8 mouse cellular contexts compared by ENCODE assay signal in genomic region chr1:143777558-143778218, GRCm38 (mm10). TPM values are rescaled to one million over a fixed set of nuclear protein-coding genes. Genes with fewer than 3 reads are reported as not detected.
DNase-seq lines count a peak whose midpoint lies in the region; ATAC-seq and TF ChIP-seq lines count a peak whose summit lies in the region.

No protein-coding gene starts in this region.

- H3K4me2 ChIP-seq in midbrain, embryonic 15.5 days: peak overlapping the region; percentile 88

- CTCF ChIA-PET in Patski (lab: Charles Lee): interaction anchor here (1.0 to 2.2 kb wide), 2 partner anchors 26 to 37 kb away, joined by 4 to 8 read pairs; no protein-coding TSS in a partner anchor

- in situ Hi-C loops in Patski (cut with MboI; ENCODE audit: low pct_unique_long_range_greater_than_20kb): no loop called here

- WGBS in midbrain, embryonic 15.5 days: under 1% methylated on average over 39 of the region's 39 CpGs

- peak; percentile 48 for ATAC-seq in Patski
- peak; percentile 72 for ATAC-seq in midbrain, embryonic 15.5 days (replicated peaks)

- POLR2A ChIA-PET in Patski (lab: Charles Lee): no interaction called here

- TF ChIP-seq CTCF in Patski (IDR thresholded peaks at IDR 0.05): no peak

- no peaks in the 10 kb centered on the region for H3K9me3 ChIP-seq in erythroblast, embryonic 14.5 days (ENCODE audit: control insufficient read depth, low read length)
- no peaks in the 10 kb centered on the region for H3K9me3 ChIP-seq in midbrain, embryonic 15.5 days

- peak overlapping the region; percentile 88 for H3K27ac ChIP-seq in midbrain, embryonic 15.5 days

- H3K36me3 ChIP-seq in erythroblast, embryonic 14.5 days (ENCODE audit: control insufficient read depth): peaks cover 19% of the 10 kb centered on the region
- 0 out of 2 replicates have a peak, but pooled peaks cover 3% of the 10 kb centered on the region for H3K36me3 ChIP-seq in midbrain, embryonic 15.5 days (replicated peaks)

- peaks cover 30% of the 10 kb centered on the region for H3K4me1 ChIP-seq in erythroblast, embryonic 14.5 days (ENCODE audit: control insufficient read depth)
- peaks cover 41% of the 10 kb centered on the region for H3K4me1 ChIP-seq in midbrain, embryonic 15.5 days

- H3K27me3 ChIP-seq in Patski: no peaks in the 10 kb centered on the region
- peaks cover 39% of the 10 kb centered on the region for H3K27me3 ChIP-seq in erythroblast, embryonic 14.5 days (ENCODE audit: control insufficient read depth)
- H3K27me3 ChIP-seq in midbrain, embryonic 15.5 days (replicated peaks): no peaks in the 10 kb centered on the region

- DNase-seq in layer of hippocampus, postnatal 14 days (ENCODE audit: low spot score in 2 of 2): peak; percentile 10 to 12
- no peak for DNase-seq in layer of hippocampus, adult 18-20 months (ENCODE audit: low spot score in 2 of 2)
- no peak for DNase-seq in Patski (ENCODE audit: low read depth, low spot score)
- peak; percentile 23 to 45 for DNase-seq in kidney, postnatal 25 days
- no peak for DNase-seq in thymus, postnatal 14 days
- DNase-seq in urinary bladder, adult 2 months (ENCODE audit: low spot score): no peak

- peak overlapping the region; percentile 100 for H3K4me3 ChIP-seq in erythroblast, embryonic 14.5 days (replicated peaks)
- H3K4me3 ChIP-seq in midbrain, embryonic 15.5 days: peak overlapping the region; percentile 67

- peak overlapping the region; percentile 87 for H3K9ac ChIP-seq in midbrain, embryonic 15.5 days

RNA-seq across cellular contexts. Expression of gene Uchl5, which starts 0.6 kb away (rescaled TPM):
- 10 to 100 TPM; 32.4 to 35.3 TPM for total RNA-seq in layer of hippocampus, postnatal 14 days (2021)
- 10 to 100 TPM; 36.9 to 38.6 TPM for total RNA-seq in layer of hippocampus, adult 18-20 months (2021)
- polyA plus RNA-seq in Patski (2021): 49.5 TPM
- polyA plus RNA-seq in erythroblast, embryonic 14.5 days (2012): 2.9 and 7.8 TPM in 2 replicates
- 63.0 and 68.6 TPM in 2 replicates for polyA plus RNA-seq in midbrain, embryonic 15.5 days (2015; fragmentation: Nextera tagmentation; extraction: Ambion mirVana)
- 17.1 and 18.4 TPM in 2 replicates for polyA plus RNA-seq in urinary bladder, adult 2 months (2012; rRNA removed)

RNA-seq across cellular contexts. Expression of gene Trove2, which starts 0.8 kb away (rescaled TPM):
- total RNA-seq in layer of hippocampus, postnatal 14 days (2021): 10 to 100 TPM; 28.0 to 29.9 TPM
- 10 to 100 TPM; 29.2 to 29.9 TPM for total RNA-seq in layer of hippocampus, adult 18-20 months (2021)
- polyA plus RNA-seq in Patski (2021): 16.5 TPM
- 0.02 TPM in 1 of 2 replicates, not detected in the other for polyA plus RNA-seq in erythroblast, embryonic 14.5 days (2012)
- polyA plus RNA-seq in midbrain, embryonic 15.5 days (2015; fragmentation: Nextera tagmentation; extraction: Ambion mirVana): 34.6 and 36.0 TPM in 2 replicates
- polyA plus RNA-seq in urinary bladder, adult 2 months (2012; rRNA removed): 7.7 and 10.3 TPM in 2 replicates

Comparison
In these comparisons a context has a peak if more than half of its experiments do, and no peak if none do; other contexts are left out.
1. DNase-seq: peak in layer of hippocampus, postnatal 14 days (2 of 2) and kidney, postnatal 25 days (2 of 2); none in layer of hippocampus, adult 18-20 months (0 of 2), Patski (single experiment), thymus, postnatal 14 days (single experiment) and urinary bladder, adult 2 months (single experiment).